Mouse (Mus musculus): ENCODE results near the gene Mrps21. TPM values are rescaled to one million over a fixed set of nuclear protein-coding genes. Genes with fewer than 3 reads are reported as not detected.

Gene Mrps21
- total RNA-seq, 2 experiments from 2014 or later = 148 to 150 TPM

- H3K4me3 ChIP-seq = no peak overlapping the region
- no peak for TF ChIP-seq CTCF (IDR thresholded peaks at IDR 0.05)
- no peak for DNase-seq (ENCODE audit: extremely low spot score in 1 of 2, low spot score in 2 of 2)
- intact Hi-C loops (cut with DNase I) = no loop called here
- no peak overlapping the region for H3K27ac ChIP-seq
Observed at GRCm38 (mm10) chr3:95826275-95826674, 45.0 kb downstream of the Mrps21 start.

- TF ChIP-seq CTCF (IDR thresholded peaks at IDR 0.05) = peak; percentile 19; the same call in 1 of the 2 replicates
- Histone ChIP-seq H3K27ac (peak overlapping the region; percentile 100), H3K4me3 (peak overlapping the region; percentile 68)
- DNase-seq (ENCODE audit: extremely low spot score in 1 of 2, low spot score in 2 of 2) = no peak
- intact Hi-C loops (cut with DNase I) = no loop called here
Observed at GRCm38 (mm10) chr3:95820046-95821010, 51.0 kb downstream of the Mrps21 start.

GRCm38 (mm10) chr3:95819351-95819985 is 51.9 kb downstream of the Mrps21 start:
- Histone ChIP-seq H3K27ac (peak overlapping the region; percentile 100), H3K4me3 (peak overlapping the region; percentile 68)
- DNase-seq (ENCODE audit: extremely low spot score in 1 of 2, low spot score in 2 of 2) = peak; percentile 99 to 100
- intact Hi-C loops (cut with DNase I) = loop anchor here (5.0 kb wide), 2 partner anchors 178 to 192 kb away; partner anchors contain the start of gene Plekho1
- TF ChIP-seq CTCF (IDR thresholded peaks at IDR 0.05) = no peak

DNA sequence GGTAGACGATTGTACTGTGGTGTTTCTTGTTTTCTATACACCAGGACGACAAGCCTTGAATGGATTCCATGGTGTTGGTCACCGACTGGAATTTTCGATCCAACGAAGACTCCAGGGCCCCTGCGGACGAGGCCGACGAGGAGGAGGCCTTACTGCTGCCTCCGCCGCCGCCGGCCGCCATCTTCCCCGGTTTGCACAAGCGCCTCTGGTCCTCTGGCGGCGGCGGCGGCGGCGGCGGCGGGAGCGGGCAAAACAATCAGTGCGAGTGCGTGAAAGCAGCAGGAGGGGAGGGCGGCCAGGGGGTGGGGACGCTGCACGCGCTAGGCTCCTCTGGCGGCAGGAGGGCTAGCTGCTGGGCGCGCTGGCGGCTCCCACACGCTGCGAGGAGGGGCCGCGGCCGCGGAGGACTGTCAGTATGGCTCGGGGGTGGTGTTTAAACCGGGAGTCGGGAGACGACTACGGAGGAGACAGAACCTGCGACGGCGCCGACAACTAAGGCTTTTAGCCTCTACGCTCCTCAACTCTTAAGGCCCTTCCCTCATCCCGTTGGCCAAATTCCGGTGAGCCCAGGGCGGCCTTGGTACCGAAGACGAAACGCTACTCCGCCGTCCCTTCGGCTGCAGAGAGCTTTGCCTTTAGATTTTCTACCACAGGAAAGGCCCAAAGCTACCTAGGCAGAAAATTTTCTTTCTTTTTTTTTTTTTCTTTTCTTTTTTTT is 52.6 kb downstream of the Mrps21 start, which contains the start of gene Rprd2:
TSS of gene Rprd2 (minus strand) at position 293 of the 718 bp plus-strand sequence.
- H3K27ac ChIP-seq = peak within 1 kb of the TSS; percentile 100
- peak within 1 kb of the TSS; percentile 68 for H3K4me3 ChIP-seq
- intact Hi-C loops (cut with DNase I) = loop anchor here (5.0 kb wide), 2 partner anchors 179 to 191 kb away; partner anchors contain the start of gene Plekho1
- no peak; the same call in none of the 2 replicates for TF ChIP-seq CTCF (IDR thresholded peaks at IDR 0.05)
- peak; percentile 81 to 83 for DNase-seq (ENCODE audit: extremely low spot score in 1 of 2, low spot score in 2 of 2)

GRCm38 (mm10) chr3:95818026-95818511 is 53.2 kb downstream of the Mrps21 start:
- DNase-seq (ENCODE audit: extremely low spot score in 1 of 2, low spot score in 2 of 2) = peak; percentile 24 to 27
- peak overlapping the region; percentile 100 for H3K27ac ChIP-seq
- no peak for TF ChIP-seq CTCF (IDR thresholded peaks at IDR 0.05)
- intact Hi-C loops (cut with DNase I) = loop anchor here (5.0 kb wide), 2 partner anchors 179 to 191 kb away; partner anchors contain the start of gene Plekho1
- H3K4me3 ChIP-seq = peak overlapping the region; percentile 68

DNA sequence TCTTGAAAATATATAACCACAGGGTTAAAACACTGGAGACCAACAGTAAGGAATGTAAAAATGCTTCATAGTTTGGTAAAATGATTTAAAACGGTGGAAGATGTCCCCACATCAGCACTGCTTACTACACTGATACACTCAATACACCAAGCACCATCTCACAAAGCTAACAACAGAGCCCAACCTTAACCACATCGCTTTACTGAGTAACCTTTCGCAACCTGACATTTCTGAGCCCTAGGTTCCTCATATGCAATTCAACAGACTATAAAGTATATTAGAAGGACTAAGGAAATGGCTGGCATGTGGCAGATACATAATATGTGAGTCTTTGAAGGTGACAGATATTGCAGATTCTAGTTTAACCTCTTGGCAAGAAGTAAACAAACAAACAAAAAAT is 54.6 kb downstream of the Mrps21 start:
- intact Hi-C loops (cut with DNase I) = loop anchor here (5.0 kb wide), 2 partner anchors 181 to 189 kb away; partner anchors contain the start of gene Plekho1
- peak overlapping the region; percentile 12; the same call in 1 of the 2 replicates for H3K4me3 ChIP-seq

More for the DNA sequence above, 54.6 kb downstream of the Mrps21 start:
- no peak overlapping the region for H3K27ac ChIP-seq
- DNase-seq (ENCODE audit: extremely low spot score in 1 of 2, low spot score in 2 of 2) = no peak
- no peak for TF ChIP-seq CTCF (IDR thresholded peaks at IDR 0.05)

Other genes with a start within 250 kb of the Mrps21 start
- gene Ensa, start 246.5 kb downstream of the Mrps21 start, total RNA-seq (2021) = 100 to 1,000 TPM; 349 to 358 TPM
- gene Mcl1, start 212.7 kb downstream of the Mrps21 start, total RNA-seq (2021) = 10 to 100 TPM; 52.7 to 60.9 TPM
- 1 to 10 TPM; 6.8 to 7.7 TPM for gene Adamtsl4, start 183.6 kb downstream of the Mrps21 start, total RNA-seq (2021)
- gene Ecm1, start 131.9 kb downstream of the Mrps21 start, total RNA-seq (2021) = 10 to 100 TPM in 1 of 2 experiments, 1 to 10 TPM in 1; 9.2 to 11.3 TPM
- 10 to 100 TPM; 43.5 to 43.8 TPM for gene Tars2, start 111.3 kb downstream of the Mrps21 start, total RNA-seq (2021)
- 10 to 100 TPM; 59.6 to 63.5 TPM for gene Rprd2, start 52.7 kb downstream of the Mrps21 start, total RNA-seq (2021)
- 10 to 100 TPM; 37.2 to 37.8 TPM for gene Prpf3, start 15.6 kb downstream of the Mrps21 start, total RNA-seq (2021)
- gene Ciart, start 10.7 kb upstream of the Mrps21 start, total RNA-seq (2021) = 10 to 100 TPM; 15.9 to 23.8 TPM
- gene BC028528, start 20.5 kb upstream of the Mrps21 start, total RNA-seq (2021) = 1 to 10 TPM; 3.3 to 5.4 TPM
- 10 to 100 TPM; 68.2 to 72.9 TPM for gene Aph1a, start 22.4 kb upstream of the Mrps21 start, total RNA-seq (2021)
- gene Car14, start 33.2 kb upstream of the Mrps21 start, total RNA-seq (2021) = 1 to 10 TPM; 6.8 to 8.2 TPM
- gene Anp32e, start 57.7 kb upstream of the Mrps21 start, total RNA-seq (2021) = 10 to 100 TPM; 82.7 to 98.9 TPM
- 10 to 100 TPM; 73.5 to 86.9 TPM for gene Plekho1, start 124.5 kb upstream of the Mrps21 start, total RNA-seq (2021)
- 10 to 100 TPM; 38.3 to 45.9 TPM for gene Vps45, start 186.9 kb upstream of the Mrps21 start, total RNA-seq (2021)
- 10 to 100 TPM; 33.3 to 33.4 TPM for gene Otud7b, start 233.0 kb upstream of the Mrps21 start, total RNA-seq (2021)